Mouse (Mus musculus) CH12.LX (cell line): ENCODE data around the gene Muc4. TPM values are rescaled to one million over a fixed set of nuclear protein-coding genes. Genes with fewer than 3 reads are reported as not detected.

ENCODE experiments used
- DNase-seq: peaks from one replicate; pipeline ENCODE4 v3.0.0-alpha.2; 2013; ENCODE audit errors: extremely low read depth
- H3K27ac ChIP-seq: 2 replicates; pipeline ENCODE4 v1.5.1; 2012; ENCODE audit warnings: low read depth, mild to moderate bottlenecking, control low read depth, moderate library complexity; ENCODE audit not compliant: insufficient read depth
- H3K27me3 ChIP-seq: replicated peaks from 2 replicates; pipeline ENCODE3; 2012; ENCODE audit warnings: inconsistent platforms
- H3K36me3 ChIP-seq, 2 experiments: replicated peaks in 1 of 2; 2 replicates each; pipeline versions ENCODE3 to v1.6.1; 2012; ENCODE audit warnings: inconsistent platforms in 1 of 2, low read length in 1 of 2, mild to moderate bottlenecking in 1 of 2, mixed read lengths in 1 of 2, moderate library complexity in 1 of 2; ENCODE audit not compliant: control insufficient read depth in 1 of 2, insufficient read depth in 1 of 2
- H3K4me1 ChIP-seq, 2 experiments: 2 replicates each; pipeline ENCODE4 v1.6.1; 2012; ENCODE audit warnings: inconsistent platforms in 1 of 2, moderate library complexity in 1 of 2; ENCODE audit not compliant: insufficient read depth in 2 of 2, control insufficient read depth in 1 of 2
- H3K4me2 ChIP-seq: 2 replicates; pipeline ENCODE4 v1.6.1; 2012; ENCODE audit warnings: low read depth, mild to moderate bottlenecking, control low read depth; ENCODE audit not compliant: poor library complexity, insufficient read depth, severe bottlenecking
- H3K4me3 ChIP-seq, 3 experiments: fragments of 150-350 bp in 1 of 3; sonication (generic) in 1 of 3; replicated peaks in 1 of 3; 2 replicates each; pipeline versions ENCODE3 to v1.5.1; 2011 to 2012; ENCODE audit warnings: low read depth in 2 of 3, low read length in 2 of 3, mild to moderate bottlenecking in 2 of 3, moderate library complexity in 2 of 3, control low read depth in 1 of 3, improper control_type of control experiment in 1 of 3, inconsistent platforms in 1 of 3, mixed read lengths in 1 of 3; ENCODE audit not compliant: poor library complexity in 1 of 3
- H3K79me2 ChIP-seq: replicated peaks from 2 replicates; pipeline ENCODE4 v1.6.1; 2012; ENCODE audit warnings: mild to moderate bottlenecking, moderate library complexity; ENCODE audit not compliant: control insufficient read depth, poor library complexity, insufficient read depth, severe bottlenecking; ENCODE audit errors: extremely low read depth
- H3K9ac ChIP-seq: 2 replicates; pipeline ENCODE4 v1.6.1; 2012; ENCODE audit warnings: low read depth, mild to moderate bottlenecking, control low read depth, moderate library complexity; ENCODE audit not compliant: insufficient read depth
- H3K9me3 ChIP-seq: replicated peaks from 2 replicates; pipeline ENCODE3; 2012; ENCODE audit warnings: low read length, inconsistent platforms, mixed read lengths
- CHD1 ChIP-seq: IDR thresholded peaks from 2 replicates; pipeline ENCODE4 v1.6.1; 2012; ENCODE audit warnings: low read depth, low read length, improper control_type of control experiment, inconsistent platforms
- CTCF ChIP-seq, 2 experiments: IDR thresholded peaks in 1 of 2; conservative IDR thresholded peaks in 1 of 2; 2 replicates each; pipeline ENCODE4 v1.5.1; 2011 to 2012; ENCODE audit warnings: low read depth in 2 of 2, low read length in 2 of 2, improper control_type of control experiment in 1 of 2, inconsistent platforms in 1 of 2, mild to moderate bottlenecking in 1 of 2, moderate library complexity in 1 of 2
- E2F4 ChIP-seq: IDR thresholded peaks from 2 replicates; pipeline ENCODE4 v1.6.1; 2011; ENCODE audit warnings: low read depth, low read length, improper control_type of control experiment; ENCODE audit not compliant: insufficient replicate concordance
- ETS1 ChIP-seq: conservative IDR thresholded peaks from 2 replicates; pipeline ENCODE4 v1.6.1; 2012; ENCODE audit warnings: low read depth, mild to moderate bottlenecking, inconsistent platforms, low read length, improper control_type of control experiment, moderate library complexity
- HCFC1 ChIP-seq: IDR thresholded peaks from 2 replicates; pipeline ENCODE4 v1.6.1; 2012; ENCODE audit warnings: low read depth, mild to moderate bottlenecking, inconsistent platforms, low read length, improper control_type of control experiment
- JUND ChIP-seq: conservative IDR thresholded peaks from 2 replicates; pipeline ENCODE4 v1.6.1; 2011; ENCODE audit warnings: low read depth, low read length, improper control_type of control experiment
- MAX ChIP-seq: IDR thresholded peaks from 2 replicates; pipeline ENCODE4 v1.6.1; 2011; ENCODE audit warnings: low read length, improper control_type of control experiment
- MEF2A ChIP-seq: IDR thresholded peaks from 2 replicates; pipeline ENCODE4 v1.6.1; 2014; ENCODE audit warnings: low read depth, mild to moderate bottlenecking, inconsistent platforms, low read length, improper control_type of control experiment, borderline replicate concordance
- MXI1 ChIP-seq: IDR thresholded peaks from 2 replicates; pipeline ENCODE4 v1.6.1; 2011; ENCODE audit warnings: mild to moderate bottlenecking, low read depth, low read length, improper control_type of control experiment
- MYC ChIP-seq: IDR thresholded peaks from 2 replicates; pipeline ENCODE4 v1.6.1; 2011; ENCODE audit warnings: low read depth, mild to moderate bottlenecking, improper control_type of control experiment, low read length
- NELFE ChIP-seq: IDR thresholded peaks from 2 replicates; pipeline ENCODE4 v1.6.1; 2011; ENCODE audit warnings: low read depth, low read length, improper control_type of control experiment
- NRF1 ChIP-seq: IDR thresholded peaks from 2 replicates; pipeline ENCODE4 v1.6.1; 2014; ENCODE audit warnings: low read depth, mild to moderate bottlenecking, inconsistent platforms, low read length, improper control_type of control experiment, moderate library complexity
- POLR2A ChIP-seq: IDR thresholded peaks from 2 replicates; pipeline ENCODE4 v1.6.1; 2011; ENCODE audit warnings: low read depth, mild to moderate bottlenecking, improper control_type of control experiment, low read length
- POLR2AphosphoS2 ChIP-seq: IDR thresholded peaks from 2 replicates; pipeline ENCODE4 v1.6.1; 2011; ENCODE audit warnings: low read depth, low read length, improper control_type of control experiment
- RAD21 ChIP-seq: IDR thresholded peaks from 2 replicates; pipeline ENCODE4 v1.6.1; 2011; ENCODE audit warnings: low read depth, mild to moderate bottlenecking, low read length, improper control_type of control experiment, moderate library complexity
- RCOR1 ChIP-seq: conservative IDR thresholded peaks from 2 replicates; pipeline ENCODE4 v1.6.1; 2012; ENCODE audit warnings: low read depth, mild to moderate bottlenecking, inconsistent platforms, low read length, improper control_type of control experiment
- SIN3A ChIP-seq: IDR thresholded peaks from 2 replicates; pipeline ENCODE4 v1.6.1; 2012; ENCODE audit warnings: low read length, improper control_type of control experiment, inconsistent platforms
- SMC3 ChIP-seq: IDR thresholded peaks from 2 replicates; pipeline ENCODE4 v1.6.1; 2011; ENCODE audit warnings: low read depth, low read length, improper control_type of control experiment
- TBP ChIP-seq: conservative IDR thresholded peaks from 2 replicates; pipeline ENCODE4 v1.6.1; 2011; ENCODE audit warnings: low read depth, low read length, improper control_type of control experiment
- UBTF ChIP-seq: IDR thresholded peaks from 2 replicates; pipeline ENCODE4 v1.6.1; 2012; ENCODE audit warnings: low read depth, mild to moderate bottlenecking, inconsistent platforms, low read length, improper control_type of control experiment, moderate library complexity
- USF1 ChIP-seq: IDR thresholded peaks from 2 replicates; pipeline ENCODE4 v1.6.1; 2014; ENCODE audit warnings: low read depth, mild to moderate bottlenecking, inconsistent platforms, low read length, improper control_type of control experiment
- ZKSCAN1 ChIP-seq: IDR thresholded peaks from 2 replicates; pipeline ENCODE4 v1.6.1; 2012; ENCODE audit warnings: low read depth, inconsistent platforms, low read length, improper control_type of control experiment, borderline replicate concordance
- ZNF384 ChIP-seq: IDR thresholded peaks from 2 replicates; pipeline ENCODE4 v1.6.1; 2012; ENCODE audit warnings: low read depth, low read length, improper control_type of control experiment, inconsistent platforms
- dilution Hi-C: fragments of 300-500 bp; cut with MboI; formaldehyde crosslinking; loops from 2 replicates; pipeline ENCODE4 v1.14.3; 2020; ENCODE audit warnings: low sequenced_read_pairs; ENCODE audit not compliant: extremely low pct_unique_long_range_greater_than_20kb, extremely low pct_ligation_motif_present
- in situ Hi-C: fragments of 300-500 bp; cut with MboI; formaldehyde crosslinking; loops from 3 replicates; pipeline ENCODE4 v1.14.3; 2019; ENCODE audit warnings: low sequenced_read_pairs, low pct_ligation_motif_present, low pct_unique_long_range_greater_than_20kb, mixed read lengths
- polyA plus RNA-seq: library from polyadenylated mRNA; unstranded; fragments of >175 nt; gene quantifications from 2 replicates; pipeline ENCODE4 v1.2.1, GENCODE M21; 2012; ENCODE audit warnings: low read depth; ENCODE audit not compliant: insufficient read length
- total RNA-seq, 2 experiments: library from RNA; depleted of rRNA; stranded (reverse); fragments of 300-350 nt in 1 of 2; fragments of >200 nt in 1 of 2; gene quantifications; 2 replicates each; pipeline ENCODE4 v1.2.3; 2012 to 2014

Muc4 gene
- total and polyA plus RNA-seq, 3 experiments = 0.09 to 0.51 (median 0.34) TPM

- Histone ChIP-seq H3K4me1 (peaks cover 0 to 11% of the 10 kb centered on the region in 2 experiments; a peak in 2 of 4 replicates), H3K4me2 (no peak overlapping the region), H3K27me3 (no peaks in the 10 kb centered on the region), H3K79me2 (no peaks in the 10 kb centered on the region), H3K36me3 (no peaks in the 10 kb centered on the region), H3K9ac (no peak overlapping the region), H3K9me3 (no peaks in the 10 kb centered on the region), H3K27ac (no peak overlapping the region), H3K4me3 (no peak overlapping the region)
- in situ Hi-C loops (no loop called here), dilution Hi-C loops (no loop called here)
- TF ChIP-seq NELFE (no peak), ZKSCAN1 (no peak), ZNF384 (no peak), CHD1 (no peak), E2F4 (no peak), MEF2A (no peak), POLR2A (no peak), ETS1 (no peak), RCOR1 (no peak), UBTF (no peak), POLR2AphosphoS2 (no peak), TBP (no peak), MAX (no peak), HCFC1 (no peak), SMC3 (no peak), JUND (no peak), CTCF (conservative IDR thresholded peaks at IDR 0.05 in 1 of 2, IDR thresholded peaks at IDR 0.05 in 1 of 2; ENCODE audit: low read depth in 2 of 2, low read length in 2 of 2) (no peak)
- DNase-seq = no peak
These were observed 23.5 kb upstream of the Muc4 start for GRCm38 (mm10) chr16:32712202-32712601.

GRCm38 (mm10) chr16:32713556-32713955 is 22.1 kb upstream of the Muc4 start:
- no peak for TF ChIP-seq RCOR1
- no peak for TF ChIP-seq POLR2A
- TF ChIP-seq UBTF = no peak
- TF ChIP-seq POLR2AphosphoS2 = no peak
- no peak for TF ChIP-seq RAD21
- TF ChIP-seq USF1 = no peak
- TF ChIP-seq NELFE = no peak
- TF ChIP-seq JUND = no peak
- no peak for TF ChIP-seq ETS1
- TF ChIP-seq TBP = no peak
- TF ChIP-seq NRF1 = no peak
- TF ChIP-seq MYC = no peak
- no peak for TF ChIP-seq MXI1
- no peak for TF ChIP-seq E2F4
- TF ChIP-seq SIN3A = no peak
- TF ChIP-seq SMC3 = no peak
- Histone ChIP-seq H3K9me3 (no peaks in the 10 kb centered on the region), H3K4me2 (peak overlapping the region; percentile 38; the same call in 1 of the 2 replicates), H3K27ac (no peak overlapping the region), H3K27me3 (no peaks in the 10 kb centered on the region), H3K4me1 (peaks cover 0 to 6% of the 10 kb centered on the region in 2 experiments; a peak in 2 of 4 replicates), H3K79me2 (no peaks in the 10 kb centered on the region), H3K9ac (no peak overlapping the region), H3K4me3 (no peak overlapping the region), H3K36me3 (no peaks in the 10 kb centered on the region)
- in situ Hi-C loops = no loop called here
- dilution Hi-C loops = no loop called here
- DNase-seq = no peak
